Mouse (Mus musculus) kidney, adult 9 months (tissue): ENCODE measurements around the gene Phf1.
"Not testable (repeated sequence)": the region's sequence is repeated elsewhere in the genome, so short reads cannot be mapped to it uniquely, and the experiment has no call there.

ENCODE experiments used
- DNase-seq: peaks from one replicate; pipeline ENCODE4 v3.0.0; 2022

Gene Phf1

DNA sequence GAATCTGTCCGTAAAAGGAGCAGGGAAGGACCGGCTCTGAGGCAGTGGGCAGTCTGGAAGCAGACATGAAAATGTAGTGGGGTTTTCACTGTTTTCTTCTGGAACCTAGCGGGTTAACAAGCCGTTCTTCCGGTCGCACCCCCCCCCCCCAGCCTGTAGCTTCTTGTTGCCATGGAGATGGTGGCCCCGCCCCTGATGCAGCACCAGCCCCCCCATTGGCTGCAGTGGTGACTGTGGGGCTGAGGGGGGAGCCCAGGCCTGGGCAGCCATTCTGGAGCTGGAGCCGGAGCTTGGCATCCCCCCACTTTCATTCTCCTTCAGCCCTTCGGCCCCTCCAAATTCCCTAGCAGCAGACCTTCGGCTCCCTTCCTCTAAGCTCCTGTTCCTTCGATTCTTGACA is 18.6 kb downstream of the Phf1 start:
- DNase-seq = peak; percentile 62

DNA sequence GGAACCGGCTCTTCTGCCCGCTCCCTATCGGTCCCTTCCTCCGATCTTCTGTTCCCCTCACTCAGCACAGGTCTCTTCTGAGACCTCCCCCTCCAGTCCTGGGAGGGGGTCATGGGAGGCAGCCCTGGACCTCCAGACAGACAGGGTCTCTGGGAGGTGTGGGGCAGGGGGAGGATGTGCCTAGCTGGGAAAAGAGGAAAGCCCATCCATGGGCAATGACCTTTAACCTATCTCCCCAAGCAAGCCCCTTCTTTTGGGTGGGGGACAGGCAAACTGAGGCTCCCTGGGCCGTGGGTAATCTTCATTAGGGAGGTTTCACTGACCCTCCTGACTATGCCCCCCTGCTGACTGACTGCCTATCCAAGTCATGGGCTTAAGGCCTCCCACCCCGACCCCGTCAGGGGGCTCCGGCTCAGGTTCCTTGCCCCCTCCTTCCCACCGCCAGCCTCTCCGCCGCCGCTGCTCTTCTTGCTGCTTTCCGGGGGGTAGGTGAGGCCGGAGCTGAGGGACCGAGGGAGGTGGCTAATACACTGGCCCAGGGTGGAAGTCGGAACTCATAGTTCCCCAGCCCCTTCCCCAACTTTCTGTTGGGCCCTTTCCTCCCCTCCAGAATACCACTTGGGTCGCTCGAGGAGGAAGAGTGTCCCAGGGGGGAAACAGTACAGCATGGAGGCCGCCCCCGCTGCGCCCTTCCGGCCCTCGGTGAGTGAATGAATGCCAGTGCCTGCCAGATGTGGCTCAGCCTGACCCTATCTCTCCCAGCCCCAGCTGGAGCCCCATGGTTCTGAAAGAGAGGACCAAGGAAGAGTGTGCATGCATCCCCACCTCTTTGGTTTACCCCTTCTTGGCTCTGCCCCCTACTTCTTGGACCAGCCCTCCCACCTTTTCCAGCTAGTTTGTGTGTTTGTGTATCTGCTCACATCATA is 19.4 kb downstream of the Phf1 start:
- DNase-seq = no peak

DNA sequence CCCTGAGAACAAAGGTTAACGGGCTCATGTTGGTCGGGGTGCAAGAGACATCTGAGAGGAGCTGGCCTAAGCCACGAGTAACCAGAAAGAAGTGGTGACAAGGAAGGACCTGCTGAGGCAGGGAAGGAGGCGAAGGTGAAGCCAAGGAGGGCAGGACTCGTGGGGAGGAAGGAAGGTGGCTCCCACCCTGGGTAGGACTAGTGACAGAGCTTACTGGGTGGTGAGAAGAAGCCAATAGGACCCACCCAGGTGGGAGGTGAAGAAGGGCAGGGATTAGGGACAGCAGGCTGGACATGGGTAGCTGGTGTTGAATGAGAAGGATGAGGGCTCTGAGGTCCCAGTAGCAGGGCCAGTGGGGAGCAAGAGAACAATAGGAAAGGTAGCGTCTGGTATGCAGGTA is 20.3 kb downstream of the Phf1 start:
- no peak for DNase-seq

DNA sequence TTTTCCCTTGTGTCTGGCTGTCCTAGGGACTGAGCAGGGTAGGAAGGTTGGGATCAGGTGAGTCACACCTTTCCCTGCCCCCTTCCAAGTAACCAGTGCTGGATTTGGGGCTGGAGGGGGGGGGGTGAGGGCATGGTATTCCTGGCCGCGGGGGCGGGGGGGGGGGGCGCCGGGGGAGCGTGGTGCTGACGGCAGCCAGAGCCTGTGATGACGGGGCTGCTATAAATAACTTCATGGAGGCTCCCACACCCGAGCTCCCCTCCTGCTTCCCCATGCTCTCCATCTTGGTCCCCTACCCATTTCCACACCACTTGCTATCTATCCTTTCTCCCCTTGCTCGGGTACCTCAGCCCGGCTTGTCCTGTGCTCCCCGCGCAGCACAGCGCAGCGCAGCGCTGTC is 20.9 kb downstream of the Phf1 start:
- no peak for DNase-seq

DNA sequence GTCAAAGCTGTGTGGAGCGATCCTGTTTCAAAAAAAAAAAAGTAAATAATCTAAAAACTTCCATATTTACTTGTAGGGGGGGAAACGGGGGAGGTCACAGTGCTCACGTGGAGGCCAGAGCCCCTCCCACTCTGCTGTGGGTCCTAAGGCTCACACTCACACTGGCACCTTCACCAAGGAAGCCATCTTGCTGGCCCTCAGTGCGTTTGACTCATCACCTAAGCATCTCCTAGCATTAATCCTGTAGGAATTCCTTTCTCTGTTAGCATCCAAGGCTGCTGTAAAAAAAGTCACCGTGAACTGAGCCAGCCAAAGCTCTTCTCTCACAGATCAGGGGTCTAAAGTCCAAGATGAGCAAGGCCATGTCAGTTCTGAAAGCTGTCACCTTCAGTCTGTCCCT is 23.5 kb downstream of the Phf1 start:
- no peak for DNase-seq

DNA sequence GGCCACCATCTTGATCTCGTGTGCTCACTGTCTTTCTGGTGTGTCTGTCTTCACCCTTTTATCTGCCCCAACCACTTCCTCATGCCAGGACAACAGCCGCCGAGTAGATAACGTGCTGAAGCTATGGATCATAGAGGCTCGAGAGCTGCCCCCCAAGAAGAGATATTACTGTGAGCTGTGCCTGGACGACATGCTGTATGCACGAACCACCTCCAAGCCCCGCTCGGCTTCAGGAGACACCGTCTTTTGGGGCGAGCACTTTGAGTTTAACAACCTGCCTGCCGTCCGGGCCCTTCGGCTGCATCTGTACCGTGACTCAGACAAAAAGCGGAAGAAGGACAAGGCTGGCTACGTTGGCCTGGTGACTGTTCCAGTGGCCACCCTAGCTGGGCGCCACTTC is 24.0 kb downstream of the Phf1 start:
- no peak for DNase-seq

DNA sequence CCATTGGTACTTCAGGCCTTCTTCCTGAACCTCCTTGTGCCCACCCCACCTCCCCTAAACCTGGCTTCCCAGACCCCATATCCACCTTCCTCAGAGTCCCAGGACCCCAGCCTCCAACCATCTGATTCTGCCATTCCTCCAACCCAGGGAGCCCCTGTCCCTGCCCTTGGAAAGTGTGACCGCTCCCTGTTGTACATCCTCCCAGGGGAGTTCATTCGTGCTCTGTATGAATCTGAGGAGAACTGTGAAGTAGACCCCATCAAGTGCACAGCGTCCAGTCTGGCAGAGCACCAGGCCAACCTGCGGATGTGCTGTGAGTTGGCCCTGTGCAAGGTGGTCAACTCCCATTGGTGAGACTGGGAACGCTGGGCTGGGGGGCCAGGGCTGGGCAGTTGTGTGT is 25.0 kb downstream of the Phf1 start:
- no peak for DNase-seq

DNA sequence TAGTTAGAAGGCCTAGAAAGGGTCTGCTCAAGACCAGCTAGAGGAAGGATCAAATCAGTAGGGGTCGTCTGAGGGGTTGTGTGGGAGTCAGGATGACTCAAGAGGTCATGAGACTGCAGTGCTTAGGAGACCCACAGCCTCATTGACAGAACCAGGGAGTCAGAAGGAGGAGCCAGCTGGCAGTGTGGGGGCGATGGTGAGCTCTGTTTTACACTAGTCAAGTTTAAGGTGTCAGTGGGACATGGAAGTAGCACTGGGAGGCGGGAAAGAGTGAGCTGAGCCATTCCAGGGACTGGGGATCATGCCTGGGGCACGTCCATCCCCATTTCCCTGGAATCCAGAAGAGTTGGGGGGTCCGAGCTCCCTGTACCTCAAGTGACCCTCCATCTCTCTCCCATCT is 26.0 kb downstream of the Phf1 start:
- DNase-seq = no peak

DNA sequence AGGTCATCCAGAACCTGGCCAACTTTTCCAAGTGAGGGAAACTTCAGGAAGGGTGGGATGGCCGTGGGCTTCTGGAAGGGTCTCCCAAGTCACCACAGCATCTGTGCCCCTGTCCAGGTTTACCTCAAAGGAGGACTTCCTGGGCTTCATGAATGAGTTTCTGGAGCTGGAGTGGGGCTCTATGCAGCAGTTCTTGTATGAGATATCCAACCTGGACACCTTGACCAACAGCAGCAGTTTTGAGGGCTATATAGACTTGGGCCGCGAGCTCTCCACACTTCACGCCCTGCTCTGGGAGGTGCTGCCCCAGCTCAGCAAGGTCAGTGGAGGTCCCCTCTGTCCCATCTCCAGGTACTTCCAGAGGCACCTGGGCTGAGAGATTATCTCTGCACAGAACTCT is 27.0 kb downstream of the Phf1 start:
- no peak for DNase-seq

DNA sequence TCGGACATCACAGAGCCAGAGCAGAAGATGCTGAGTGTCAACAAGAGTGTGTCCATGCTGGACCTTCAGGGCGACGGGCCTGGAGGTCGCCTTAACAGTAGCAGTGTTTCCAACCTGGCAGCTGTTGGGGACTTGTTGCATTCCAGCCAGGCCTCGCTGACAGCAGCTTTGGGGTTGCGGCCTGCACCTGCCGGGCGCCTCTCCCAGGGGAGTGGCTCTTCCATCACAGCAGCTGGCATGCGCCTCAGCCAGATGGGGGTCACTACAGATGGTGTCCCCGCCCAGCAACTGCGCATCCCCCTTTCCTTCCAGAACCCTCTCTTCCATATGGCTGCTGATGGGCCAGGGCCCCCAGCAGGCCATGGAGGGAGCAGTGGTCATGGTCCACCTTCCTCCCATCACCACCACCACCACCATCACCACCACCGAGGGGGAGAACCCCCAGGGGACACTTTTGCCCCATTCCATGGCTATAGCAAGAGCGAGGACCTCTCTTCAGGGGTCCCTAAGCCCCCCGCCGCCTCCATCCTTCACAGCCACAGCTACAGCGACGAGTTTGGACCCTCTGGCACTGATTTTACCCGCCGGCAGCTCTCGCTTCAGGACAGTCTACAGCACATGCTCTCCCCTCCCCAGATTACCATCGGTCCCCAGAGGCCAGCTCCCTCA is 28.9 kb downstream of the Phf1 start:
- DNase-seq = no peak

DNA sequence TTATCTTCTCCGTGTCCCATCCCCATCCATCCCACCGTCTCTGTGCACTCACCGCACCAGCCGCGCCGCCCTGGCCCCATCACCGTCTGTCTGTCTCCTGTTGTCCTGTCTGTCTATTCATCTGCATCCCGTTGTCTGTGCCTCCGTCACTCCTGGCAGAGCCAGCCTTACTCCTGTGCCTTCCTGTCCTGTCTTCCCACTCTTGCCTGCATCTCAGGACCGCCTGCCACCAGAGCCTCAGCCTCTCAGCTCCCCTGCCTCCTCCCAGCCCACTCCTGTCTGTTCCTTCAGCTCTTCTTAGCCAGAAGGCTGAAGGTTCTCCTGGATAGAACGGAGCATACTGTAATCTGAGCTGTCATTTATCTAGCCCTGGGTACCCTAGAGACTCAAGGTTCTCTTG is 34.1 kb downstream of the Phf1 start:
- DNase-seq = no peak

DNA sequence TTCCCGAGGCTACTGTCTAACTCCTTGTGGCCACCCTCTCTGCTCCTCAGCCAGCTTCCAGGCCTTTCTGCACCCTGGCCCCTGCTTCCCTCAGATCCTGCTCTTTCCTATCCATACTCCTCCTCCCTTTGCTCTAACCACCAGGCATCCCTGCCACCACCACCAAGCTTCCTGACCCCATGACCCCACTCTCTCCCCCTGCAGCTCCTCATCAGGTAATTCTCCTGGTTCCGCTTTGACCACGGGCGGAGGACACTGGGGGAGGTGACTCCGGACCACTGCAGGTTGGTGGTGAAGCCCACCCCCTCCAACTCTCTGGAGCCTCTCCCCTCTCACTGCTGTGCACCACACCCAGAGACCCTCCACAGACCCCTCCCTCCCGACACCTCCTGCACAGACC is 34.6 kb downstream of the Phf1 start:
- no peak for DNase-seq

DNA sequence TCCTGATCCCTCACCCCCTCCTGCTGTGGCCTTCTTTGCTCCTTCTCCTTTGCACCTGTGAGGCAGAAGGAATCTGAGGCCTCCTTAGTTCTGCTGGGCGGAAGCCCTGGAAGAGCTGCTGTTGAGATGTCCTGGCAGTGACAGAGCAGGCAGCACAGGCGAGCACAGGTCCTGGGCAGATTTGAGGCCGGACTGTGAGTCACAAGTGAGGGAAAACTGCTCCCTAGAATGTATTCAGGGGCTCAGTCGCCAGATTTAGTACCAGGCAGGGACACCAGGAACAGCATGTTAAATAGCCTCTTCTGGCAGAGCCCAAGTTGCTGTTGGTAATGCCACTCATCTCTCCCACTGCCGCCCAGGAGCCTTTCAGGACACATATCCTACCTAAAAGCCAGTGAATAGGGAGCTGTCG is 35.4 kb downstream of the Phf1 start:
- no peak for DNase-seq

DNA sequence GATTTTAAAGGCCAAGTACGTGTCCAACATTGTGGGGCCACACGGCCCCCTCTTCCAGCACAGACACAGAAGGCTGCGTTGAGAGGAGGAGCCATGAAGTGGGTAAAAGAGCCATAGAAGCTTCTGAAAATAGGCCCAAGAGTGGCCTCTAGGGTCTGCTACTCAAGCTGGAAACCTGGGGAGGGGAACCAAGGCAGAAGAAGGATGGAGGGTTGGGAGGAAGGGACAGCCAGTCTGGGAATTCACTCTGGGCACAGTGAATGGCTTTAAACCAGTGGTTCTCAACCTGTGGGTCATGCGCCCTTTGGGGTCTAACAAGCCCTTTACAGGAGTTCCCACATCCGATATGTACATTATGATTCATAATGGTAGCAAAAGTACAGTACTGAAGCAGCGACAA is 36.4 kb downstream of the Phf1 start:
- DNase-seq = no peak

DNA sequence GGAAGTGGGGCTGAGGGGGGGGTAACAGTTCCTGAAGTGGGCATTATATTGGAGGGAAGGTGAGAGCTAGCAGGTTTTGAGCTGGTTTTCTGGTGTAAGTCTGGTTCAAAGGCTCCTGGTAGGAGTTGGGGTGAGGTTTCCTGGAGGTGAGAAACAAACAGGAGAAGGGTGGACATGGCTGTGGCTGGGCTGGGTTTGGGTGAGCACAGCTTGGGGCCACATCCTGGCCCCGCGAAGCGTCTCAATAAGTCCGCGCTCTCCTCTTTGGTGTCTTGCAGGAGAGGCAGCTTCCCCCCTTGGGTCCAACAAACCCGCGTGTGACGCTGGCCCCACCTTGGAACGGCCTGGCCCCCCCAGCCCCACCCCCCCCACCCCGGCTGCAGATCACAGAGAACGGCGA is 37.4 kb downstream of the Phf1 start:
- no peak for DNase-seq

DNA sequence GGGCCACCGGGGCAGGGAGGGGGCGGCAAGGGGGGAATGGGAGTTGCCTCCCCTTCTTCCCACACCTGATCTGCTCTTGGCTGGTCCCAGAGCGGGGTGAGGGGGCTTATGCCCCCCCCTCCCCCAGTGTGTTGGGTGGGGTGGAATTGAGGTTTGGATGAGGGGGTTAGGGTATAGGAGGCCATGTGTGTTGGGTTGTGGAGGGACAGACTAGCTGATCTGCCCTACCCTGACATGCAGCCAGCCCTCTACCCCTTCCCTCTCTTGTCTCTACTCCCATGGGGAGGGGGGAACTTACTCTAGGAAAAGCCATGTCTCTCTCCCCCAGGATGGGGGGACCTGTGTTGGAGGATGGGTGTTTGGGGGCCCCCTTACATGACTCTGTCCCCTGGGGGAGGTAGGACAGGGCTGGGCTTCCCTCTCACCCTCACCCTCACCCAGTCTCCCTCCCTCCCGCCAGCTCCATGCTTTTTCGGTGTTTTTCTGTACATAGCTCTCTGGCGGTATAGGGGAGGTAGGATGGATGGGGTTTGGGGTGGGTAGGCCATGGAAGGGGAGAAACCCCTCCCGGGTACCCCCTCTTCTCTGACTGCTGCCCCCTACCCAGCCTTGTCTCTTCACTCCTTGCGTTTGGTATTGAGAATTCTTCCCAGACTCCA is 38.5 kb downstream of the Phf1 start:
- DNase-seq = no peak

DNA sequence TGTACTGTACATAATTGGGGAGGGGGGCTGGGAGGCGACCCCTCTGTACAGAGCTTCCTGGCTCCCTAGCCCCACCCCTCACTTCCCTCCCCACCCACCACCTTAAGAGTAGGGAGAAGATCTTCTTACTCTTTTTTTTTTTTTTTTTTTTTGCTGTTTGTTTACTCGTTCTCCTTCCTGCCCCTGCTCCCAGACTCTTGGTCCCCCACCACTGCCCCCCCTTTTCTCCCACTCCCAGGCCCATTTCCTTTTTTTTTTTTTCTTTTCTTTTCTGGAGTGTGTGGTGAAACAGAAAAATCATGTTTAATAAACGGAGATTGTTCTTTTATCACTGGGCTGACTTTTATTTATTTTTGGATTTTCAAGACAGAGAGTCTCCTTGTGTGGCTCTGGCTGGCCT is 39.3 kb downstream of the Phf1 start:
- no peak for DNase-seq

DNA sequence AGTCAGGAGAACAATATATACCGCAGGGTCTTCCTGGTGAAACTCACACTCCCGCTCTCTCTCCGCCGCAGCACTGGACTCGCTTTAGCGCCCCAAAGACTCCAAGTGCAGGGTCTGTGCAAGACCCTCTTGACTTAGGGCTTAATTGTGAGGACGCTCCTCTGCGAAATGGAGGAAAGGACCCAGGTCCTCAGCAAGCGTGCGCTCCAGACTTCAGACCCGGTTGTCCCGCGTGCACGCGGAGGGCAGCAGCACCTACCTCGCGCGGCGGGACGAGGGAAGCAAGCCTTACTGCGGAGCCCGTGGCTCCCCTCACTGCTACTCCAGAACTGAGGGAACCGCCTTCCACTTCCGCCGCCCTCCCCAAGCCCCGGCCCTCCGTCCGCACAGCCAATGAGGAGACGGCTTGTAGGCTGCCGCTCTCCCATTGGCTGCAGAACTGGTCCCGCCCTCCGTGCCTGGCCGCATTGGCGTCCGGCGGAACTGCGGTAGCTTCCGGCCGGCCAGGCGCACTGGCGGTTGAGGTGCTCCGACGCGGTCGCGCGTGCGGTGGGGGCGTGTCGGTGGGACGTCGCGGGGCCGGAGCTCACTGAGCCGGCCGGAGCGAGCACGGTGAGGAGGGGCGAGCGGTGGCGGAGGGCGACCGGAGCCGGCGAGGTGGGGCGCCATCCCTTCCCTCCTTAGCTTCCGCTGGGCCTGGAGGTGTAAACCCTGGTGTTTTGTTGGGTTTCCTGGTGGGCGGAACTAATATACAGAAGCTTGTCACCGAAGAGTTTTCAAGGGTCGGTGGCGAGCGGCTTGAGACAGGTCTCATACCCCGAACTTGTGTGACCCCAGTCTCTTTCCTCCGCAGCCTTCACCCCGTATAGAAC is 40.1 kb downstream of the Phf1 start, which contains the start of gene Zbtb9:
Zbtb9 (plus strand) TSS at position 465 of the 872 bp plus-strand sequence.
- peak; percentile 96 for DNase-seq

DNA sequence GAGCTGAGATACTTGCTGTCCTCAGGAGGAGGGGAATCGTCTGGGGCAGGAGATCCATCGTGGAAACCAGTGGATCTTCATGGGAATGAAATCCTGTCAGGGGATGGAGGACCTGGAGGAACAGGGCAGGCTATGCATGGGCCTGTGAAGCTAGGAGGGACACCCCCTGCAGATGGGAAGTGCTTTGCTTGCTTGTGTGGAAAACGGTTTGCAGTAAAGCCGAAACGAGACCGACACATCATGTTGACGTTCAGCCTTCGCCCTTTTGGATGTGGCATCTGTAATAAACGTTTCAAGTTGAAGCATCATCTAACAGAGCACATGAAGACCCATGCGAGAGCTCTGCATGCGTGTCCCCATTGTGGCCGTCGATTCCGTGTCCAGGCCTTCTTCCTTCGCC is 41.7 kb downstream of the Phf1 start:
- no peak for DNase-seq

DNA sequence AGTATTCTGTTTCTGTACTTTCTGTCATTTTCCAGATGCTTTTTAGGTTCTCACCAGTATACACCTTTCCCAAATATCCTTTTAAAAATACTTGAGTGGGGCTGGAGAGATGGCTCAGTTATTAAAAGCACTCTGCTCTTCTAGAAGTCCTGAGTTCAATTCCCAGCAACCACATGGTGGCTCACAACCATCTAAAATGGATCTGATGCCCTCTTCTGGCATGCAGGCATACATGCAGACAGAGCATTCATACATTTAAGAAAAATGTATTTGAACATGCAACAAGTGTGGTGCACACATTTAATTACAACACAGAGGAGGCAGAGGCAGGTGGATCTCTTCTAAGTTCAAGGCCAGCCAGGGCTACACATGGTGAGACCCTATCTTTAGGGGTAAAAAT is 42.6 kb downstream of the Phf1 start:
- no peak for DNase-seq

DNA sequence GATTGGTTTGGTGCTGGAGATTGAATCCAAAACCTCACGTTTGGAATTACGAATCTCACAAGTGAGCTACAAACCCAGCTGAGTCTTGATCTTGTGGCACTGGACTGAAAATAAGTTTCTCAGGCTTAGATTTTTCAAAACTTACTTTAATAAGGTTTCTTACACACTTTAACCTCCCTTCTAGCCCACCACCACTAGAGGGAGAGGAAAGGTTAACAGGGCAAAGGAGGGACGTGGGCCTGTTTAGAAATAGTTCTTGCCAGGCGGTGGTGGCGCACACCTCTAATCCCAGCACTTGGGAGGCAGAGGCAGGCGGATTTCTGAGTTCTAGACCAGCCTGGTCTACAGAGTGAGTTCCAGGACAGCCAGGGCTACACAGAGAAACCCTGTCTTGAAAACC is 44.5 kb downstream of the Phf1 start:
- DNase-seq = not testable (repeated sequence)

DNA sequence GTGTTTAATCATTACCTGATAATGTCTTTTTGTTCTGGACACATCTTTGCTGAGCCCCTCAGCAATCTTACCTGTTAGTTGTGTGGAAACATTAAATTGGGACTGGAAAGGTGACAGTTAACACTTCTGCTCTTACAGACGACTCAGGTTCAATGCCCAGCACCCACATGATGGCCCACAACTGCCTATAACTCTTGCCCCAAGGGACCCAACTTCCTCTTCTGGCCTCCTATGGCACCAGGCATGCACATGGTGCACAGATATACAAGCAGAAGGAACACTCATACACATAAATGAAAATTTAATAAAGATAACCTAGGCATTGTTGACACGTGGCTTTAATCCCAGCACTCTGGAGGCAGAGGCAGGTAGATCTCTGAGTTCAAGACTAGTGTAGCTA is 46.6 kb downstream of the Phf1 start:
- DNase-seq = no peak

DNA sequence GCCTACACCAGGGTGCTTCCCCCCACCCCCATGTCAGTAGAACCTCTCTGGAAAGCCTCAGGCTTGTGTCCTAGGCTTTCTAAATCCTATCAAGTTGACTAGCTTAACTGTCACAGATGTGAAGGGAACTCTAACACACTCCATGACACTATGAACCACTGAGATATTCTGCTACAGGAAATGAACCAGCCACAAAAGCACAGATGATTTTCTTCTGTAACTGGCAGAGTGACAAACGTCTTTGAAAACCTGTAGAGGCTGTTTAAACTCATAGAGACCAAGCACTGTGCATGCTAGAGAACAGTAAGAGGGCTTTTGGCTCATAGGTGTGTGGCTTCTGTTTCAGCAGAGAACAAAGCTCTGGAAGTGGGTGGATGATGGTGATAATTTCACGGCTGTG is 48.2 kb downstream of the Phf1 start:
- DNase-seq = no peak
